Mouse (Mus musculus) G1E (cell line): ENCODE data around the gene Fbf1. TPM values are rescaled to one million over a fixed set of nuclear protein-coding genes. Genes with fewer than 3 reads are reported as not detected.
A peak's percentile ranks its signal among the peaks of the same experiment; 100 is the strongest.

Experiments
- ATAC-seq: 2 replicates; pipeline ENCODE4 v1.8.0; 2016; ENCODE audit warnings: mild to moderate bottlenecking; ENCODE audit not compliant: insufficient number of reproducible peaks, poor library complexity, low FRiP score, severe bottlenecking; ENCODE audit errors: extremely low read depth
- DNase-seq: peaks from one replicate; pipeline ENCODE4 v3.0.0; 2012; ENCODE audit warnings: low spot score
- H3K27me3 ChIP-seq: 2 replicates; pipeline ENCODE4 v1.6.1; 2012; ENCODE audit warnings: mild to moderate bottlenecking, low read length, inconsistent platforms; ENCODE audit not compliant: insufficient read depth
- H3K36me3 ChIP-seq: replicated peaks from 2 replicates; pipeline ENCODE3; 2012; ENCODE audit warnings: mild to moderate bottlenecking, inconsistent platforms
- H3K4me1 ChIP-seq: 2 replicates; pipeline ENCODE4 v1.6.1; 2012; ENCODE audit warnings: low read depth, low read length, inconsistent platforms, mixed read lengths; ENCODE audit not compliant: insufficient read depth
- H3K4me3 ChIP-seq: 2 replicates; pipeline ENCODE4 v1.5.1; 2012; ENCODE audit warnings: low read depth, mild to moderate bottlenecking, inconsistent platforms, low read length, moderate library complexity, mixed read lengths
- H3K9me3 ChIP-seq: replicated peaks from 2 replicates; pipeline ENCODE4 v1.6.1; 2012; ENCODE audit warnings: inconsistent platforms
- CTCF ChIP-seq: IDR thresholded peaks from 2 replicates; pipeline ENCODE4 v1.5.1; 2012; ENCODE audit warnings: low read depth, low read length, inconsistent platforms, mixed read lengths
- GATA1 ChIP-seq: IDR thresholded peaks from 2 replicates; pipeline ENCODE4 v1.6.1; 2012; ENCODE audit warnings: borderline replicate concordance, low read length, inconsistent platforms, mixed read lengths
- GATA2 ChIP-seq: IDR thresholded peaks from 2 replicates; pipeline ENCODE4 v1.6.1; 2012; ENCODE audit warnings: low read depth, low read length, inconsistent platforms, borderline replicate concordance
- POLR2AphosphoS5 ChIP-seq: IDR thresholded peaks from 2 replicates; pipeline ENCODE4 v1.6.1; 2012; ENCODE audit warnings: low read depth, low read length, inconsistent platforms; ENCODE audit not compliant: insufficient replicate concordance
- TAL1 ChIP-seq: conservative IDR thresholded peaks from 2 replicates; pipeline ENCODE4 v1.6.1; 2012; ENCODE audit warnings: low read depth, low read length, inconsistent platforms, mixed read lengths
- polyA plus RNA-seq: library from polyadenylated mRNA; stranded (reverse); fragments of >175 nt; gene quantifications from 2 replicates; pipeline ENCODE4 v1.2.3, GENCODE M21; 2012
- total RNA-seq, 2 experiments: library from RNA; stranded (forward) in 1 of 2; stranded (reverse) in 1 of 2; fragments of 200-1000 nt in 1 of 2; fragments of >200 nt in 1 of 2; fragmentation: Nextera tagmentation in 1 of 2; gene quantifications; 2 replicates each; pipeline ENCODE4 v1.2.3; 2014 to 2017

Gene Fbf1
- total and polyA plus RNA-seq, 3 experiments: 23.6 to 50.9 (median 35.9) TPM

DNA sequence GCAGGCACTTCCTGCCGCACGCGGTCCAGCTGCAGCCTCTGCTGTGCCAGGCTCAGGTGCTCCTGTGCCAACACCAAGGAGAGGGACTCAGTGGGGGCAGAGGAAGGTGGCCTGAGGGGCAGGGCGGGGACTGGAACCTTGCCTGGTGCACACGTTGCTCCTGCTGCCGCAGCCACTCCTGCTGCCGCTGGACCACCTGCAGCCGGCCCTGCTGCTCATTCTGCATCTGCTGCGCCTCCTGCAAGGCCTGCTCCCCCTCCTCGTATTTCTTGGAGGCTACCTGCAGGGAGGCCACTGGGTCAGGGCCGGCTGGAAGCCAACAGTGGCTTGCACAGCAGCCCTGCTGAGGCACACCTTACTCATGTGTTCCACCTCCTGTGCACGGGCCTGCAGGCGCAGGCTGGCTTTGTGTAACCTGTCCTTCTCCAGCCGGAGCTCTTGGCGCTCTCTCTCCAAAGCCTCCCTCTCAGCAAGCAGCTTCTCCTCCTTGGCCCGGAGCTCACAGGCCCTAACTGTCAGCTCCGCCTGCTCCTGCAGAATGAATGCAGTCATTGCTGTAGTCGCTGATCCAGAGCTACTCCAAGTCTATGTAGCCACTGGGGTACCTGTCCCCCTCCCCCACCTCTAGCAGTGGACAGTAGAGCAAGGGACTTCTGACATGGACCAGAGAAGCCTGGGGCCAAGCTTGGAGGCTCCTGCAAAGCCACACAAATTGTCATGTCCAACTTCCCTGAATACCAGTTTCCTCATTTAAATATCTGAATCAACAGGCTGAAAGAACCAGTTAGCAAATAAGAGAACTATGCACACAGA lies 22.3 kb downstream of the Fbf1 start:
- Histone ChIP-seq H3K27me3 (no peaks in the 10 kb centered on the region; the same call in 1 of the 2 replicates), H3K4me1 (peaks cover 46% of the 10 kb centered on the region), H3K36me3 (peaks cover 87% of the 10 kb centered on the region), H3K9me3 (no peaks in the 10 kb centered on the region), H3K4me3 (no peak overlapping the region)
- ATAC-seq (no peak), DNase-seq (no peak)
- TF ChIP-seq GATA1 (no peak), POLR2AphosphoS5 (no peak), GATA2 (no peak), TAL1 (no peak), CTCF (no peak)

DNA sequence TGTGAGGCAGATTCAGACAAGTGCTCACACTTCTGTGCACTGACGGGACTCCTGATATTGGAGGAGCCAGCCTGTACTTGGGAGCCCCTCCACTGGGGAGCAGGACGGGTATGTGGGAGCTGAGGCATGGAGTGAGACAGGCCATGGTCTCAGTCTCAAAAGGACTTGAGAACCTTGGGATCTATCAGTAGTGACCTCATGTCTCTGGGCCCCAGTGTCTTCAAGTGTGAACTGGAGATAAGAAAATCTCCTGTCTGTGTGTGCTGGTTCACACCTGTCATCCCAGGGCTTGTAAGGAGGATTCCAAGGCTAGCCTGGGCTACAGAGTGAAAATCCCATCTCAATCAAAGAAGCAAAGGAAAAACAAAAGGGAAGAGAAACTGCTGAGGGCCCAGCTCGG lies 24.5 kb downstream of the Fbf1 start:
- ATAC-seq: no peak
- no peak overlapping the region for H3K4me3 ChIP-seq
- H3K4me1 ChIP-seq: peaks cover 58% of the 10 kb centered on the region
- no peak for DNase-seq
- peaks cover 64% of the 10 kb centered on the region for H3K36me3 ChIP-seq
- H3K9me3 ChIP-seq: no peaks in the 10 kb centered on the region
- no peak for TF ChIP-seq POLR2AphosphoS5
- TF ChIP-seq GATA2: no peak
- no peak for TF ChIP-seq CTCF
- peak; percentile 18; the same call in 1 of the 2 replicates for TF ChIP-seq TAL1
- H3K27me3 ChIP-seq: no peaks in the 10 kb centered on the region; the same call in 1 of the 2 replicates

DNA sequence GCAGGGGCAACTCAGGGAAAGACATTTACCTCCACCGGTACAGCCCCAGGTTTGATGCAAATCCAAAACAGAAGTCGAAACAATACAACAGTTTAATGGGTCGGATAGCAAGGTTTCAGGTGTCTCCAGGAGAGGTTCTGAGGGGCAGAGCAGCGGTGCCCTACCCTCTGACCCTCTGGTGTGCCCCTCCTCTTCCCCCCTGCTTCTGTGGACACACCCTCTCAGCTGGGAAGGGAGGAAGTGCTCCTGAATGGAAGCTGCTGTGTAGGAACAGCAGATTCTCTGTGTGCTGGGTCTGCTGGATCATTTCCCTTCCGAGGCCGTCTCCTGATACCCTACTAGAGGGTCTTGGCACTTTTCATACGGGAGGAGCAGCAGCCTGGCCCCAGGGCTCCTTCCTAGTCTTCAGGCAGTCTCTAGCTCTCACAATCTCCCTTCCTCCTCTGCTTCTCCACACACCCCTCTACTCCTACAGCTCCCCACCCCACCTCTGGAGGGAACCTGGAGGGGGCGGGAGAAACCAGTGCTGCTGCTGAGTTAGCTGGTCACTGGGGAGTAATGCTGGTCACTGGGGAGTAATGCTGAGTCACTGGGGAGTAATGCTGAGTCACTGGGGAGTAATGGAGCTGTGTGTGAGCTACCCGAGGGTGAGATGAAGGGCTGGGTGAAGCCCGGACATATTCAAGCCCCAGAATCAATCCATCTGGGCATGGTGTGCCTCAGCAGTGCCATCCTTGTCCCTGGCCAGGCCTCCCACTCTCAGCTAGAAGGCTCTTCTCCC lies 25.6 kb downstream of the Fbf1 start:
- Histone ChIP-seq H3K27me3 (no peaks in the 10 kb centered on the region), H3K4me1 (peaks cover 61% of the 10 kb centered on the region), H3K36me3 (peaks cover 54% of the 10 kb centered on the region), H3K9me3 (no peaks in the 10 kb centered on the region), H3K4me3 (peak overlapping the region; percentile 50; the same call in 1 of the 2 replicates)
- DNase-seq (peak; percentile 74), ATAC-seq (peak; percentile 52)
- no peak for TF ChIP-seq GATA1
- no peak for TF ChIP-seq GATA2
- no peak for TF ChIP-seq TAL1
- no peak for TF ChIP-seq POLR2AphosphoS5
- no peak for TF ChIP-seq CTCF

DNA sequence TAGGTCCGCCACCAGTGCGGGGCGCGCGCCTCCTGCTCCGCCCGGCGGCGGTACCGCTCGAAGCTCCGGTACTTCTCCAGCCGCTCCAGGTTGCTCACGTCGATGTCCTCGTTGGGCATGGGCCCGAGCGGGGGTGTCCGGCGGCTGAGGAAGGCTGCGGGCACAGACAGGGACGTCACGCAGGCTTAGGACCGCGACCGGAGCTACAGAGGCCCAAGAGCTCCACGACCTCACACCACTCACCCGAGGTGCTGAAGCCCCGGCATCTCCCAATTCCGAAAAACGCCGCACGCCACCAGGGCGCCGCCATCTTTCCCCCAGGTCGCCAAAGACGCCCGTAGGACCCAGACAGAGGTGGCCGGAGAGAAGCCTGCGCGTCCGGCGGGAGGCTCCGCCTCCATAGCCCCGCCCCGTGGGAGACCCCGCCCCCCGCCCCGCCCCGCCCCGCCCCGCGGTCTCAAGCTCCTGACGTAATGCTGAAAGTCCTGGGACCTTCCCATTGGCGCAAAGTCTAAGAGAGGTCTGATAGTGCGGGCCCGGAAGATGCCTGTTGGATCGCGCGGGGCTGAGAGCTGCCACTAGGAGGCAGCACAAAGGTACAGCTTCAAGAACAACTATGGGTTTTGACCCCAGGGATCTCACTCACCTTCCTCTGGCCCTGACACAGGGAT lies 29.4 kb downstream of the Fbf1 start, which contains the start of gene Mrpl38:
Mrpl38 (minus strand) TSS at position 401 of the 671 bp plus-strand sequence.
- Histone ChIP-seq H3K4me1 (peaks cover 65% of the 10 kb centered on the region), H3K9me3 (no peaks in the 10 kb centered on the region), H3K36me3 (peaks cover 53% of the 10 kb centered on the region)

DNA sequence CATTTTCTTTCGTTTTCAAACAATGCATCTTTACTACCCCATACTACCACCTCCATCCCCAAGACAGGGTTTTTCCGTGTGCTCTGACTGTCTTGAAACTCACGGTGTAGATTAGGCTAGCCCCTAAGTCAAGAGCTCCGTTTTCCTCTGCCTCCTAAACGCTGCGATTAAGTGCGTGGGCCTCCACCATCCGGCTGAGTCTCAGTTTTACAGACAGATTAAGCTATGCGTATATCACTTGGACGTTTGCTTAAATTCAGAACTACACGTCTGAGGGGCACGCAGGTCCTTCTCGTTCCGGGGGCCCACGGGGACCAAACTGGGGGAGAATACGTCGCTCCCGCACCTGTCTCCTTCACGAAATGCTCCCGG lies 29.9 kb downstream of the Fbf1 start:
- DNase-seq (no peak), ATAC-seq (no peak)
- Histone ChIP-seq H3K9me3 (no peaks in the 10 kb centered on the region), H3K36me3 (peaks cover 53% of the 10 kb centered on the region), H3K4me3 (peak overlapping the region; percentile 91), H3K4me1 (peaks cover 60% of the 10 kb centered on the region), H3K27me3 (no peaks in the 10 kb centered on the region)
- no peak for TF ChIP-seq GATA2
- no peak for TF ChIP-seq TAL1
- TF ChIP-seq CTCF: no peak
- TF ChIP-seq POLR2AphosphoS5: no peak
- TF ChIP-seq GATA1: no peak

More for the DNA sequence above, 29.4 kb downstream of the Fbf1 start, which contains the start of gene Mrpl38:
- peak; percentile 90 for ATAC-seq
- Histone ChIP-seq H3K27me3 (no peaks in the 10 kb centered on the region), H3K4me3 (peak within 1 kb of the TSS; percentile 91)
- peak; percentile 82 for DNase-seq
- peak; percentile 74; the same call in 1 of the 2 replicates for TF ChIP-seq CTCF
- TF ChIP-seq GATA1: no peak

DNA sequence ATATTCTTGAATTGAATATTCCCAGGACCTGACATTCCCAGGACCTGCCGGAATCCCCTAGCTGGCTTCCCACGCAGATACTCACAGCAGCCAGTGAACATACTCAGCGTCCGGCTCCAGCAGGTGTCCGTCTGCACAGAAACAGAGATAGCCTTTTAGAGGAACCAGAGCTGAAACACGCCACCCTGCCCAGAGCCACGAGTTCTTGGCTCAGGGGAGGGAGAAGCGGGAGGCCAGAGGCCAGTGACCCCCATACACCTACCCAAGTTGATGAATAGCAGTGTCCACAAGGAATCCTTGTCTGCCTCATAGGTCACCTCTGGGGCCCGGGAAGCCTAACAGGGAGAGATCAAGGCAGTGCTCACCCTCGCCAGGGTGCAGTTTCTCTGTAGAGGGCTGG lies 33.8 kb downstream of the Fbf1 start:
- ATAC-seq (no peak), DNase-seq (no peak)
- Histone ChIP-seq H3K27me3 (peaks cover 6% of the 10 kb centered on the region), H3K4me1 (peaks cover 37% of the 10 kb centered on the region), H3K4me3 (no peak overlapping the region), H3K9me3 (no peaks in the 10 kb centered on the region), H3K36me3 (peaks cover 72% of the 10 kb centered on the region)
- TF ChIP-seq CTCF (no peak), GATA2 (no peak), GATA1 (no peak), POLR2AphosphoS5 (no peak), TAL1 (no peak)
